Mouse (Mus musculus) kidney, embryonic 14.5 days (tissue): ENCODE data around the gene Med15. TPM values are rescaled to one million over a fixed set of nuclear protein-coding genes. Genes with fewer than 3 reads are reported as not detected.
A peak's percentile ranks its signal among the peaks of the same experiment; 100 is the strongest.
"Not testable (repeated sequence)": the region's sequence is repeated elsewhere in the genome, so short reads cannot be mapped to it uniquely, and the experiment has no call there.

Source experiments
- ATAC-seq: fragments of 200-750 bp; cut with Nextera tagmentation; 2 replicates; pipeline ENCODE4 v1.8.0; 2017; ENCODE audit warnings: moderate number of reproducible peaks, mild to moderate bottlenecking, moderate TSS enrichment, moderate library complexity; ENCODE audit not compliant: low FRiP score, low TSS enrichment
- H3K27ac ChIP-seq: fragments of 300-500 bp; sonication (generic); 2 replicates; pipeline ENCODE4 v1.5.1; 2014; ENCODE audit warnings: low read depth, mild to moderate bottlenecking, low read length, moderate library complexity, mixed read lengths
- H3K27me3 ChIP-seq: fragments of 300-500 bp; sonication (generic); 2 replicates; pipeline ENCODE4 v1.6.1; 2014; ENCODE audit warnings: mild to moderate bottlenecking, low read length; ENCODE audit not compliant: control insufficient read depth, insufficient read depth
- H3K36me3 ChIP-seq: fragments of 300-500 bp; sonication (generic); 2 replicates; pipeline ENCODE4 v1.6.1; 2014; ENCODE audit warnings: low read length, mixed read lengths; ENCODE audit not compliant: control insufficient read depth, insufficient read depth
- H3K4me1 ChIP-seq: fragments of 300-500 bp; sonication (generic); 2 replicates; pipeline ENCODE4 v1.6.1; 2014; ENCODE audit warnings: low read length, mixed read lengths; ENCODE audit not compliant: control insufficient read depth, insufficient read depth
- H3K4me2 ChIP-seq: fragments of 300-500 bp; sonication (generic); replicated peaks from 2 replicates; pipeline ENCODE4 v1.6.1; 2014; ENCODE audit warnings: low read depth, mild to moderate bottlenecking, low read length
- H3K4me3 ChIP-seq: fragments of 300-500 bp; sonication (generic); 2 replicates; pipeline ENCODE4 v1.5.1; 2014; ENCODE audit warnings: mild to moderate bottlenecking, low read length
- H3K9ac ChIP-seq: fragments of 300-500 bp; sonication (generic); 2 replicates; pipeline ENCODE4 v1.6.1; 2014; ENCODE audit warnings: low read depth, mild to moderate bottlenecking, low read length, moderate library complexity
- H3K9me3 ChIP-seq: fragments of 300-500 bp; sonication (generic); 2 replicates; pipeline ENCODE4 v1.6.1; 2016; ENCODE audit warnings: low read length; ENCODE audit not compliant: control insufficient read depth
- WGBS: fragments of 180-500 bp; shearing (Covaris S2); extraction: QIAGEN DNeasy Blood & Tissue Kit; methylation state at CpG from one replicate; pipeline ENCODE4 v1.1.7; 2014; 5-methylcytosine and 5-hydroxymethylcytosine counted together
- polyA plus RNA-seq: library from polyadenylated mRNA; unstranded; fragments of >200 nt; fragmentation: Nextera tagmentation; extraction: Ambion mirVana; gene quantifications from 2 replicates; pipeline ENCODE4 v1.2.1, GENCODE M21; 2014

Med15 gene
- polyA plus RNA-seq, 1 experiment from 2014 or later = 39.7 TPM

DNA sequence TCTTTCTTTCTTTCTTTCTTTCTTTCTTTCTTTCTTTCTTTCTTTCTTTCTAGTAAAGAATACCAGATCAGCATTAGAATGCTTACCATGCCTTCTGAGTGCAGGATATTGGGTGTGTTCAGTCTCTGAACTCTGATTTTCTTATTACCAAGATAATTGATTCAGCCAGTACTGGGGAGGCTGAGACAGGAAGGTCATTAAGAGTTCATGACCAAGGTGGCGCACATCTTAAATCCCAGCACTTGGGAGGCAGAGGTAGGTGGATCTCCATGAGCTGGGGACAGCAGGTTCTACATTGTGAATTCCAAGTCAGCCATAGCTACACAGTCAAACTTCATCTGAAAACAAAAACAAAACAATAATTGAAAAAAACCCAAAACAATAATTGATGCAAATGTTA is 110.8 kb downstream of the Med15 start:
- Histone ChIP-seq H3K9me3 (no peaks in the 10 kb centered on the region), H3K27ac (no peak overlapping the region), H3K36me3 (peaks cover 36% of the 10 kb centered on the region), H3K27me3 (no peaks in the 10 kb centered on the region), H3K4me3 (no peak overlapping the region), H3K4me1 (peaks cover 9% of the 10 kb centered on the region; the same call in 1 of the 2 replicates), H3K9ac (no peak overlapping the region), H3K4me2 (no peak overlapping the region)
- no peak for ATAC-seq
- WGBS = 94% methylated on average over 1 of the region's 1 CpGs

DNA sequence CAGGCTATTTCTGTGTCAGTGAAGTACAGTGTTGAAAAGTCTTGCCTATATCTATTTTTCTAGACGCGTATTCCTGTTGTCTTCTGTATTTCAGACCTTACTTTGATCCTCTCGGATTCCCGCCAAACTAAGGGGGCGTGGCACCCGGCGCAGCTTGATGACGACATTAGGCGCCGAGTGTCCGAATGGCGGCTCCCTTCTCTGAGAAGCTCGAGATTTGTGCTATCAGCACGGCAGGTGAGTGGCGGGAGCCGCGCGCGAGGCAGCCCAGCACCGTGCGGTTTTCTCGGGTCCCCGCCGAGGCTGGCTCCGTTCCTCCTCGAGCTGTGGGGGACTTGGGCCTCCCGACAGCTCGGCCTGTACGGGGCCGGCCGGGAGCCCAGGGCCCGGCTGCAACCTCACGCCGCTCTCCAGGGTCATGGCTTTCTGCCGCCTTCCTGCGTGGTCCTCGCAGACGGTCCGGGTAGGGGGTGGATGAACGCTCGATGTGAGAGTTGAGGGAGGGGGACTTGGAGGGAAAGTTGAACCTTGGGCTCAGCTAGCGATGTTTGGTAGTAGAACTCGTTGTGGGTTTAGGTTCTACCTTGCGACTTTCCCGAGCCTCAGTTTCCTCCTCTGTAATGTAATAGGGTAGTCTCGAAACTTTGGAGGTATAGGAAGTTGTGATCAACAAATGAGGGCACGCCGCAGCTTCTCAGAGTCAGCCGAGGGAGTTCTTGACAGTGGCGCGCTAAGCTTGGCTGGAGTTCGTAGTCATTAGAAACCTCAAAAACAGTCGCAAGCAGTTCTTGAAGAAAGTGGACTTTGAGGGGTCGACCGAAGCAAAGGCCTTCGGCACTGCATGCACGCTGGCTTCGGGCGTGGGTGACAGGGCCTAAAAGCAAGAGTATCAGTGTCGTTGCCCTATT is 113.2 kb downstream of the Med15 start, which contains the start of gene Smpd4:
Gene Smpd4 (plus strand): TSS at position 157 of the 908 bp plus-strand sequence.
- peaks cover 24% of the 10 kb centered on the region; the same call in 1 of the 2 replicates for H3K36me3 ChIP-seq
- no peaks in the 10 kb centered on the region for H3K27me3 ChIP-seq
- no peaks in the 10 kb centered on the region for H3K9me3 ChIP-seq
- peak; percentile 83 for ATAC-seq
- 3% methylated on average over 60 of the region's 60 CpGs for WGBS
- H3K4me3 ChIP-seq = peak within 1 kb of the TSS; percentile 98
- H3K4me2 ChIP-seq = peak within 1 kb of the TSS; percentile 72
- peak within 1 kb of the TSS; percentile 92 for H3K9ac ChIP-seq
- H3K4me1 ChIP-seq = peaks cover 9% of the 10 kb centered on the region; the same call in 1 of the 2 replicates
- H3K27ac ChIP-seq = no peak within 1 kb of the TSS

DNA sequence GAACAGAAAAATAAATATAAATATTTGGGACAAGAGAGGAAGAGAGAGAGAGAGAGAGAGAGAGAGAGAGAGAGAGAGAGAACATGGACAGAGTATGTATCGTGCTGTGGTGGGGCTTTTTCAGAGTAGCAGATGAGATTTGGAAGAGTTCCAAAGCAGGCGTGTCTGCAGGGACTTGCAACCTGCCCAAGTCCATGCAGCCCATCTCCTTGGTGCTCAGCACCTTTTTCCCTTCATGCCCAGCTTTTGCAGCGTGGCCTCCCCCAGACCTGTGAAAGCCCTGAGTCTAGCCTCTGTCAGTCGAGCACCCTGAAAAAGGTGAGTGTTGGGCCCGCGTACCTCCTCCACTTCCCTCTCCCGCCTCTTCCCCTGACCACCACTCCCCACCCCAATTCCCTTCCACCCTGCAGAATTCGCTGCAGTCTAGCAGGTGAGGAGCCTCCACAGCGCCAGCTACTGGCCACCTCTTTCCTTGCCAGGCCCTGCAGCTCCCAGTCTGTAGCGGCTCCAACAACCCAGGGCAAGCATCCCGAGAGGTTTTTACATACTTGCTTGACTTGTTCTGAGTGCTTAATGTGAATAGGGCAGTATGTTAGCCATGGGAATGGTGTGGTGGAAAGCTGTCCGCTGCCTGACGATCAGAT is 114.6 kb downstream of the Med15 start:
- ATAC-seq = peak; percentile 73
- H3K4me1 ChIP-seq = peaks cover 9% of the 10 kb centered on the region; the same call in 1 of the 2 replicates
- WGBS = 11% methylated on average over 13 of the region's 13 CpGs
- no peak overlapping the region for H3K9ac ChIP-seq
- no peak overlapping the region; the same call in 1 of the 2 replicates for H3K4me2 ChIP-seq
- H3K9me3 ChIP-seq = no peaks in the 10 kb centered on the region
- no peak overlapping the region for H3K27ac ChIP-seq
- H3K36me3 ChIP-seq = peaks cover 12% of the 10 kb centered on the region; the same call in 1 of the 2 replicates
- no peak overlapping the region for H3K4me3 ChIP-seq
- no peaks in the 10 kb centered on the region for H3K27me3 ChIP-seq

DNA sequence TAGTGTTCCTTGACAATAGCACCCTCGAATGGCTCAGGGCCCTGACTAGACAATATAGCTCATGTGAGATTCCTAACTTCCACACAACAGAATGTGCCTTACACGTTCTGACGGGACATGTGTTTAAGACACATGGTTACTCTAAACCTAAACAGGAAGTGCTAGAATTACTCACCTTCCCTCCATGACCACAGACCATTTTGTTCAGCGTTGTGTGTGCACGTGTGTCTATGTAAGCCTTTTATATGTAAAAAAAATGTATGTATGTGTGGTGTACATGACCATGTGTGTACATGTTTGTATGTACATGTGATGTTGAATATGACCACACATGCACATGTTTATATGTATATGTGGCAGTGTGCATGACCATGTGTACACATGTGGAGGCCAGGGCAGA is 116.5 kb downstream of the Med15 start:
- Histone ChIP-seq H3K27me3 (no peaks in the 10 kb centered on the region), H3K9ac (no peak overlapping the region), H3K27ac (no peak overlapping the region), H3K9me3 (no peaks in the 10 kb centered on the region), H3K36me3 (no peaks in the 10 kb centered on the region), H3K4me2 (no peak overlapping the region), H3K4me3 (no peak overlapping the region), H3K4me1 (peaks cover 9% of the 10 kb centered on the region; the same call in 1 of the 2 replicates)
- ATAC-seq = no peak
- WGBS = 87% methylated on average over 5 of the region's 5 CpGs

DNA sequence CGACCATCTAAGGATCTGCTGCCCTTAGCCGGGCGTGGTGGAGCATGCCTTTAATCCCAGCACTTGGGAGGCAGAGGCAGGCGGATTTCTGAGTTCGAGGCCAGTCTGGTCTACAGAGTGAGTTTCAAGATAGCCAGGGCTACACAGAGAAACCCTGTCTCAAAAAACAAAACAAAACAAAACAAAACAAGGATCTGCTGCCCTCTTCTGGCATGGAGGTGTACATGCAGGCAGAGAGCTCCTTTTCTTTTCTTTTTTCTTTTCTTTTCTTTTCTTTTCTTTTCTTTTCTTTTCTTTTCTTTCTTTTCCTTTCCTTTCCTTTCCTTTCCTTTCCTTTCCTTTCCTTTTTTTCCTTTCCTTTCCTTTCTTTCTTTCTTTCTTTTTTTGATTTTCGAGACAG is 118.0 kb downstream of the Med15 start:
- not testable (repeated sequence) for H3K27me3 ChIP-seq, H3K9ac ChIP-seq, H3K36me3 ChIP-seq, H3K27ac ChIP-seq, H3K4me1 ChIP-seq, H3K4me3 ChIP-seq, ATAC-seq, H3K4me2 ChIP-seq, H3K9me3 ChIP-seq
- 91% methylated on average over 6 of the region's 6 CpGs for WGBS

DNA sequence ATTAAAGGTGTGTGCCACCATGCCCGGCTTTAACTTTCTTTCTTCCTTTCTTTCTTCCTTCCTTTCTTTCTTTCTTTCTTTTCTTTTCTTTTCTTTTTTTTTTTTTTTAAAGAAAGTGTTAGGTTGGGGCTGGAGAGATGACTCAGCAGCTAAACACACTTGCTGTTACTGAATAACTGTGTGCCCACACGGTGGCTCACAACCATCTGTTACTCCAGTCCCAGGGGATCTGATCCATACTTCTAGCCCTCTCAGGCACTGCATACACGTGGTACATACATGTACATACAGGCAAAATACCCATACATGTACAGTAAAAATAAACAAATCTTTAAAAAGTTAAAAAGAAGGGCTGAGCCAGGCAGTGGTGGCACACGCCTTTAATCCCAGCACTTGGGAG is 121.3 kb downstream of the Med15 start:
- Histone ChIP-seq H3K4me2 (no peak overlapping the region), H3K4me1 (no peaks in the 10 kb centered on the region), H3K4me3 (no peak overlapping the region), H3K9ac (no peak overlapping the region), H3K9me3 (no peaks in the 10 kb centered on the region), H3K27ac (no peak overlapping the region), H3K36me3 (no peaks in the 10 kb centered on the region), H3K27me3 (no peaks in the 10 kb centered on the region)
- WGBS = 74% methylated on average over 4 of the region's 4 CpGs
- no peak for ATAC-seq

DNA sequence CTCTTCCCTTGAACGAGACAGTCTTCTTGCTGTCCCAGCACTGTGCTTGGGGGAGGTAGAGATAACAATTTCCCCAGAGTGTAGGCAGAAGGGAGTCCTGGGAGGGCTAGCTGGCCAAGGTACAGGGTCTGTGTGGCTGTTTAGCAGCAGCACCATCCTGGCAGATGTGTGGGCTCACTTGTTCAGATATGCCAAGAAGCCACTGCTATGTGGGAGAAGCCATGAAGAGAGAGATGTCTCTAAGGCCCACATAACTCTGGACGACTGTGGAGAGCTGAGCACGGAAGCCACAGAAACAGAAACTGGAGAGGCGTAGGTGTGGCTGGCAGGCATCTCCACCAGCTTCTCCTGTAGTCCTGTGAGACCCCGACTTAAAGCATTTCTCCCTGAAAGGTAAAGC is 127.0 kb downstream of the Med15 start:
- Histone ChIP-seq H3K27me3 (no peaks in the 10 kb centered on the region), H3K4me3 (no peak overlapping the region), H3K36me3 (no peaks in the 10 kb centered on the region), H3K4me1 (no peaks in the 10 kb centered on the region), H3K4me2 (no peak overlapping the region), H3K27ac (no peak overlapping the region), H3K9ac (no peak overlapping the region), H3K9me3 (no peaks in the 10 kb centered on the region)
- WGBS = 74% methylated on average over 5 of the region's 5 CpGs
- ATAC-seq = no peak

DNA sequence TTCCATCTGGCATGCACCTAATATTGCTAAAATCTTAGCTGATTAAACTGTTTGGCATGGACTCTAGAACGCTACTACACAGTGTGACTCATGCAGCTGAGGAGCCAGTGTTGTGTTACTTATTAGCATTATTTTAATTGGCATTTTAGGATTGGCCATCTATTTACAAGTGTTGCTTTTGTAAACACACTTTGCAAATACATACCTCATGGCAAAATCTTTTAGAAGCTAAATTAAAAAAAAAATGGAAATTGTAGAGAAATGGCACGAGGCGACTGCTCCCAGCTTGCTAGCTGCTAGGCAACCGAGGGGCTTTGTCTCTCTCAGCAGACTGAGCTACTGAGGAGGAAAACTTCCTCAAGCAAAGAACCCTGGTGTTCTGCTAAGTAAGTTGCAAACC is 127.8 kb downstream of the Med15 start:
- no peak overlapping the region for H3K27ac ChIP-seq
- H3K4me3 ChIP-seq = no peak overlapping the region
- 76% methylated on average over 4 of the region's 4 CpGs for WGBS
- H3K36me3 ChIP-seq = no peaks in the 10 kb centered on the region
- no peak overlapping the region for H3K9ac ChIP-seq
- no peaks in the 10 kb centered on the region for H3K4me1 ChIP-seq
- no peaks in the 10 kb centered on the region for H3K9me3 ChIP-seq
- no peaks in the 10 kb centered on the region for H3K27me3 ChIP-seq
- no peak overlapping the region for H3K4me2 ChIP-seq
- no peak for ATAC-seq
